Mouse (Mus musculus): Measurements from ENCODE around the gene Fam131a.

GRCm38 (mm10) chr16:20712889-20713288 lies 19.8 kb downstream of the Fam131a start:
- no peak for TF ChIP-seq POLR2A (IDR thresholded peaks at IDR 0.05; ENCODE audit: borderline replicate concordance, low read depth, low read length)
- TF ChIP-seq CTCF (IDR thresholded peaks at IDR 0.05; ENCODE audit: low read depth, low read length), result no peak
